Mouse (Mus musculus) ES-E14 (cell line): ENCODE results near the gene Sec63. TPM values are rescaled to one million over a fixed set of nuclear protein-coding genes. Genes with fewer than 3 reads are reported as not detected.

Experiments
- DNase-seq: peaks from one replicate; pipeline ENCODE4 v3.0.0-alpha.2; 2013; ENCODE audit warnings: low read depth, low spot score
- H3K27ac ChIP-seq: 2 replicates; pipeline ENCODE4 v1.5.1; 2012; ENCODE audit warnings: low read depth, mild to moderate bottlenecking, low read length, moderate library complexity, mixed read lengths; ENCODE audit not compliant: poor library complexity, insufficient read depth, severe bottlenecking
- H3K36me3 ChIP-seq: 2 replicates; pipeline ENCODE4 v1.6.1; 2012; ENCODE audit warnings: mild to moderate bottlenecking, low read length, moderate library complexity, mixed read lengths; ENCODE audit not compliant: control insufficient read depth, poor library complexity, insufficient read depth, severe bottlenecking
- H3K4me1 ChIP-seq, 2 experiments: fragments of 150-350 bp in 1 of 2; sonication (generic) in 1 of 2; 2 replicates each; pipeline ENCODE4 v1.6.1; 2012; ENCODE audit warnings: low read length in 2 of 2, mild to moderate bottlenecking in 1 of 2, mixed read lengths in 1 of 2; ENCODE audit not compliant: control insufficient read depth in 2 of 2, insufficient read depth in 2 of 2, poor library complexity in 1 of 2
- H3K4me3 ChIP-seq, 2 experiments: fragments of 150-350 bp in 1 of 2; sonication (generic) in 1 of 2; 2 replicates each; pipeline ENCODE4 v1.5.1; 2012; ENCODE audit warnings: low read length in 2 of 2, low read depth in 1 of 2, mild to moderate bottlenecking in 1 of 2, mixed read lengths in 1 of 2; ENCODE audit not compliant: insufficient read depth in 1 of 2, poor library complexity in 1 of 2, severe bottlenecking in 1 of 2
- H3K9ac ChIP-seq: 2 replicates; pipeline ENCODE4 v1.6.1; 2012; ENCODE audit warnings: low read depth, mild to moderate bottlenecking, low read length, mixed read lengths; ENCODE audit not compliant: poor library complexity, insufficient read depth, severe bottlenecking
- H3K9me3 ChIP-seq: fragments of 150-350 bp; sonication (generic); 2 replicates; pipeline ENCODE4 v1.6.1; 2012; ENCODE audit warnings: low read depth, mild to moderate bottlenecking, low read length; ENCODE audit not compliant: control insufficient read depth, insufficient read depth
- CHD2 ChIP-seq: IDR thresholded peaks from 2 replicates; pipeline ENCODE4 v1.6.1; 2014; ENCODE audit warnings: mild to moderate bottlenecking, low read depth, low read length, inconsistent platforms
- HCFC1 ChIP-seq: IDR thresholded peaks from 2 replicates; pipeline ENCODE4 v1.6.1; 2012; ENCODE audit warnings: low read length, inconsistent platforms, borderline replicate concordance; ENCODE audit not compliant: insufficient read depth
- MAFK ChIP-seq: IDR thresholded peaks from 2 replicates; pipeline ENCODE4 v1.6.1; 2014; ENCODE audit warnings: mild to moderate bottlenecking, low read depth, low read length, inconsistent platforms; ENCODE audit not compliant: insufficient read depth
- ZC3H11A ChIP-seq: IDR thresholded peaks from 2 replicates; pipeline ENCODE4 v1.6.1; 2012; ENCODE audit warnings: low read depth, mild to moderate bottlenecking, inconsistent platforms, low read length, borderline replicate concordance
- ZNF384 ChIP-seq: IDR thresholded peaks from 2 replicates; pipeline ENCODE4 v1.6.1; 2012; ENCODE audit warnings: low read depth, low read length, inconsistent platforms
- in situ Hi-C, 2 experiments: fragments of 600-800 bp; cut with MboI; formaldehyde crosslinking; loops; one replicate each; pipeline ENCODE4 v1.15.1; 2025; ENCODE audit warnings: low sequenced_read_pairs in 2 of 2, inconsistent platforms in 1 of 2; ENCODE audit not compliant: unreplicated experiment in 2 of 2
- total RNA-seq: library from RNA; depleted of rRNA; stranded (reverse); fragments of 300-350 nt; gene quantifications from 2 replicates; pipeline ENCODE4 v1.2.3, GENCODE M21; 2012

The Sec63 gene
- total RNA-seq, 1 experiment: 44.2 TPM

DNA sequence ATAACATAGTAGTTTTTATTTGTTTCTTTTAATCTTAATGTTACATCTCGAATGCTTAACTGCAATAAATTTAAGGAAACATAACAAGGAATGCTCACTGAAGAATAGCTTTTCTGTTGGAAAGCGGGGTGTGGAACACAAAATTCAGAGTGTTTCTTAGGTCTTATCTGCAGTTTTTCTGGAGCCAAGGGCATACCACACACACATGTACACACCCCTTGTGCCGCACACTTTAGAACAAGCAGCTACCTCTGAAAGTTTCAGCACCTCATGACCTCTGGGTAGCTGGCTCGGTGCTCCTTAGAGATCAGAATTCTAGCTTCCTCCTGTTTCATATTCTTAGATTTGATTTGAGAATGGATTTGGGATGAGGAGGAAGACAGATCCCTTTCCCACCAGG, 101.5 kb downstream of the Sec63 start:
- in situ Hi-C loops: no loop called here
- Histone ChIP-seq H3K4me3 (no peak overlapping the region), H3K4me1 (peaks cover 0 to 4% of the 10 kb centered on the region in 2 experiments; a peak in 2 of 4 replicates), H3K9me3 (no peaks in the 10 kb centered on the region), H3K9ac (no peak overlapping the region), H3K27ac (no peak overlapping the region), H3K36me3 (no peaks in the 10 kb centered on the region)
- no peak for TF ChIP-seq HCFC1
- no peak for TF ChIP-seq MAFK
- TF ChIP-seq CHD2: no peak
- TF ChIP-seq ZNF384: no peak
- no peak for TF ChIP-seq ZC3H11A
- DNase-seq: no peak

DNA sequence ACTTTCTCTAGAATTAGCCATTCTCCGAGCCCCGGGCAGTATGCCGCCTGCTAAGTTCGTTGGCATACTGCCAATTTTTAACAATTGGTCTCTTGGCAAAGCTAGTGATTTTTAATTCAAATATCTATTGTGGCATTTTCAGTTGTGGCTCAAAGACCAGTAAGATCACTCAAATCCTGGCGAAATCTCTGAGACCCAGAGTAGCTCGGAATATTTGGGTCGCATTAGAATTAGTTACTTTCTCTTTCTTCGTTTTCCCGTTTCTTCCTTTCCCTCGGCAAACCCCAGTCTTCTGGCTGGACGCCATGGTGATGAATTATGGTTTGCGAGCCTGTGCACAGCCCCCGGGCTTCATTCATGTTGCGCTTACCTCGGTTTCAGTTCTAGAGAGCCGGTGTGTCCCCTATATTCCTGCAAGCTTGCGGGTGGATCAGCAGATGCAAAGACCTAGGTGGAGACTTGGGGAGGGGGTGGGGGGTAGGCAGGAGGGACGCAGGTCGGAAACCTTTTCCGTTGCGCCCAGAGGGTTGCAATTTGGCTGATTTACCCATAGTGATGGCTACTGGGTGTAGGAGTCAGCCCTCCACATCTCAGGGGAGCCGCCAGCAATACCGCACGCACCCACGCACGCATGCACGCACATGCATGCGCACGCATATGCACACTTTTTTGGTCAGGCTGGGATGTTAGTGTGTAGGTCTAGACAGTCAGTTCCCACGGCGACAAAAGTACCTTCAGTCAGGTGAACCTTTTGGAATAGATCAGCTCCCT, 102.5 kb downstream of the Sec63 start:
- Histone ChIP-seq H3K27ac (no peak overlapping the region), H3K4me1 (peaks cover 0 to 4% of the 10 kb centered on the region in 2 experiments; a peak in 2 of 4 replicates), H3K9ac (0 out of 2 replicates have a peak overlapping the region, but pooled peaks have one; percentile 26), H3K4me3 (peak overlapping the region; percentile 15 to 58; a peak in 3 of 4 replicates), H3K36me3 (no peaks in the 10 kb centered on the region), H3K9me3 (no peaks in the 10 kb centered on the region)
- peak; percentile 7 for DNase-seq
- no peak for TF ChIP-seq ZC3H11A
- in situ Hi-C loops: no loop called here

DNA sequence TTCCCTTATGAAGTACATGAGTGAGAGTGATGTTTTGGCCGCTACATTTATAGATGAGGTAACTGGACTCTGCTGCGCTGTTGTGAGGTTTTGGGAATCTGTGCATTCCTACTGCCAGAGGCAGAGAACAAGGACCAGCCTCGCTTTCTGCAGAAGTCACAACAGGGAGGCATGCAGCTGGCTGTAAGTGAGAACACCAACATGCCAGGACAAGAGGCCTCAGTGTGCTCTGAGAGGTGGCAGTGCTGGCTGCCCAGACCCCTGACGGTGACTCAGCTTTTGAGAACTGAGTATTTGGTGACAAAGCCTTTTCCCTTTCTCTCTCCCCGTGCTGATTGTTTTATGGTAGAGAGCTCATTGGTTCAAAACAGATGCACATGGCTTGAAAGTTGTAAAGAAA, 103.4 kb downstream of the Sec63 start:
- H3K27ac ChIP-seq: no peak overlapping the region
- in situ Hi-C loops: no loop called here
- TF ChIP-seq MAFK (0 out of 2 replicates have a peak, but pooled peaks have one; percentile 20), CHD2 (no peak), ZNF384 (no peak), ZC3H11A (no peak), HCFC1 (no peak)
- peaks cover 0 to 4% of the 10 kb centered on the region in 2 experiments; a peak in 2 of 4 replicates for H3K4me1 ChIP-seq
- H3K9me3 ChIP-seq: no peaks in the 10 kb centered on the region
- H3K9ac ChIP-seq: peak overlapping the region; percentile 0; the same call in 1 of the 2 replicates
- no peak for DNase-seq
- peak overlapping the region; percentile 15 to 58; a peak in 2 of 4 replicates for H3K4me3 ChIP-seq
- no peaks in the 10 kb centered on the region for H3K36me3 ChIP-seq

DNA sequence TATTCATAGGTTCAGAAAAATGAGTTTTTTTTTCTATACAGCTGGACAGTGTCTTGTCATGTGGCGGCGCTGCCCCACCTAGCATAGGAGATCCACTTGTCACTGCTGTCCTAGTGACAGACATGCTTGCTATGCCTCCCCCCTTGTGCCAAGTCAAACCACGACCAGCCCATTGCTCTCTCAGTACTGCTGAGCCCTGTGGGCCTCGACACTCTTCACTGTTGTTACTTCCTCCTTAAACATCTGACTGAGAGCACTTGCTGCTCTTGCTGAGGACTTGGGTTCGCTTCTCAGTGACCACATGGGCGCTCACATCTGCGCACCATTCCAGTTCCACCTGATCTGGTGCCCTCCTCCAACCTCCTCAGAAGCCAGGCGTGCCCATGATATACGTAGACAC, 107.1 kb downstream of the Sec63 start:
- Histone ChIP-seq H3K27ac (no peak overlapping the region), H3K9ac (no peak overlapping the region), H3K9me3 (no peaks in the 10 kb centered on the region), H3K36me3 (no peaks in the 10 kb centered on the region), H3K4me3 (no peak overlapping the region), H3K4me1 (peaks cover 0 to 4% of the 10 kb centered on the region in 2 experiments; a peak in 2 of 4 replicates)
- no peak for DNase-seq
- TF ChIP-seq CHD2: no peak
- no peak for TF ChIP-seq HCFC1
- TF ChIP-seq ZC3H11A: no peak
- no peak for TF ChIP-seq ZNF384
- TF ChIP-seq MAFK: no peak
- in situ Hi-C loops: no loop called here
